Mouse (Mus musculus) thymus, adult 18-20 months (tissue): ENCODE data around the gene Hist1h1c.
"Not testable (repeated sequence)": the region's sequence is repeated elsewhere in the genome, so short reads cannot be mapped to it uniquely, and the experiment has no call there.

Experiments
- DNase-seq, 2 experiments: peaks; one replicate each; pipeline ENCODE4 v3.0.0; 2022; ENCODE audit warnings: mixed read lengths in 2 of 2

Hist1h1c gene

DNA sequence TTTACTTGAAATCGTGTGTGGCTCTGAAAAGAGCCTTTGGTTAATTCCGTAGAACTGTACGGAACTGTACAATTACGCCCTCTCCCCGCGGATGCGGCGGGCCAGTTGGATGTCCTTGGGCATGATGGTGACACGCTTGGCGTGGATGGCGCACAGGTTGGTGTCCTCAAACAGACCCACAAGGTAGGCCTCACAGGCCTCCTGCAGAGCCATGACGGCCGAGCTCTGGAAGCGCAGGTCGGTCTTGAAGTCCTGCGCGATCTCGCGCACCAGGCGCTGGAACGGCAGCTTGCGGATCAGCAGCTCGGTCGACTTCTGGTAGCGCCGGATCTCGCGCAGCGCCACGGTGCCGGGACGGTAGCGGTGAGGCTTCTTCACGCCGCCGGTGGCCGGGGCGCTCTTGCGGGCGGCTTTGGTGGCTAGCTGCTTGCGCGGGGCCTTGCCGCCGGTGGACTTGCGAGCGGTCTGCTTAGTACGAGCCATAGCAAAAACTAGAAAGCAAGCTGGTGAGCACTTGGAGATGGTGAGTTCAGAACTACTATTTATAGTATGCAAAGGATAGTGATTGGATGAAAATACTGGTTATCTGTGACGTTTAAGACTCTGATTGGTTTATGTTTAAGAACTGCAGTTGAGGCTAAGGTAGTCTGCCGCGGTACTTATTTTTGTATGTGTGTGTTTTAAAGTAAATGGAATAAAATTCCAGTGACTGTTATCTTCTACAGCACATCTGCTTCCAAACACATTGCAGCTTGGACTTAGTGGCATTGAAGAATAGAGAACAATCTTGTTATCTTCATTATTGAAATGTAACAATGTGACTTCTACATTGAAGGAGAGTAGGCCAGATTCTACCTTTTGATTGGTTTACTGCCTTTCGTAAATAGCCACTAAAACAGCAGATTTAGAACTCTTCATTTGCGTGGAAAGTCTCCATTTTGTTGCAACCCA, 23.5 kb downstream of the Hist1h1c start, which contains the start of gene Hist1h3a:
Gene Hist1h3a, minus strand, starts transcription at position 516 of the 951 bp plus-strand sequence.
- DNase-seq = peak; percentile 34 to 65

DNA sequence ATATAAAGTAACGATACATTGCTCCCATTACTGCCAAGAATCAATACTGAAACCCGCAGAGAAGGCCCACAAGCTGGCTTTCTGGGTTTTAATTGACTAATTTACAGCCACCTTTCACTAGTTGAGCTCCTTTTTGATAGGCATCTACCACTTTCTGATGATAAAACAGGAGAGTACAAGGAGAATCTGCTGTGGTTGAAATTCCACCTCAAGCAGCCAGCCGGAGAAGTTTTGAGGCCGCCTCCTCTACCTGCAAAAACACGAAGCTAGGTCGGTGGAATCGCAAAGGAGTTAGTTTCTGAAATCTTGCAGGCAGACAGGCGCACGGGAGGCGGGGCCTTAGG, 24.6 kb downstream of the Hist1h1c start:
- DNase-seq = no peak

DNA sequence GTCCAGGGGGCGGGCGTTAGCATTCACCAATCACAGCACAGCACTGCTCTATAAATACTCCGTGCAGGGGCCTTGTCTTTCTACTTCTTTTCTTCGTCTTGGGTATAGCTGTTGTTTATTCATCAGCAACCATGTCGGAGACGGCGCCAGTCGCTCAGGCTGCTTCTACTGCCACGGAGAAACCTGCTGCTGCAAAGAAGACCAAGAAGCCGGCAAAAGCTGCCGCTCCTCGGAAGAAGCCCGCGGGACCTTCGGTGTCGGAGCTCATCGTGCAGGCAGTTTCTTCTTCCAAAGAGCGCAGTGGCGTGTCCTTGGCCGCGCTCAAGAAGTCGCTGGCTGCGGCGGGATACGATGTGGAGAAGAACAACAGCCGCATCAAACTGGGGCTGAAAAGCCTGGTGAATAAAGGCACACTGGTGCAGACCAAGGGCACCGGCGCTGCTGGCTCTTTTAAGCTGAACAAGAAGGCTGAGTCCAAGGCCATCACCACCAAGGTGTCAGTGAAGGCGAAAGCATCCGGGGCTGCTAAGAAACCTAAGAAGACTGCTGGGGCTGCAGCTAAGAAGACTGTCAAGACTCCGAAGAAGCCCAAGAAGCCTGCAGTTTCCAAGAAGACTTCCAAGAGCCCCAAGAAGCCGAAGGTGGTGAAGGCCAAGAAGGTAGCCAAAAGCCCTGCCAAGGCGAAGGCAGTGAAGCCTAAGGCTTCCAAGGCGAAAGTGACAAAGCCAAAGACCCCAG, 25.1 kb downstream of the Hist1h1c start, which contains the start of gene Hist1h1a:
Gene Hist1h1a, plus strand, starts transcription at position 81 of the 738 bp plus-strand sequence.
- DNase-seq = peak; percentile 81 to 86

DNA sequence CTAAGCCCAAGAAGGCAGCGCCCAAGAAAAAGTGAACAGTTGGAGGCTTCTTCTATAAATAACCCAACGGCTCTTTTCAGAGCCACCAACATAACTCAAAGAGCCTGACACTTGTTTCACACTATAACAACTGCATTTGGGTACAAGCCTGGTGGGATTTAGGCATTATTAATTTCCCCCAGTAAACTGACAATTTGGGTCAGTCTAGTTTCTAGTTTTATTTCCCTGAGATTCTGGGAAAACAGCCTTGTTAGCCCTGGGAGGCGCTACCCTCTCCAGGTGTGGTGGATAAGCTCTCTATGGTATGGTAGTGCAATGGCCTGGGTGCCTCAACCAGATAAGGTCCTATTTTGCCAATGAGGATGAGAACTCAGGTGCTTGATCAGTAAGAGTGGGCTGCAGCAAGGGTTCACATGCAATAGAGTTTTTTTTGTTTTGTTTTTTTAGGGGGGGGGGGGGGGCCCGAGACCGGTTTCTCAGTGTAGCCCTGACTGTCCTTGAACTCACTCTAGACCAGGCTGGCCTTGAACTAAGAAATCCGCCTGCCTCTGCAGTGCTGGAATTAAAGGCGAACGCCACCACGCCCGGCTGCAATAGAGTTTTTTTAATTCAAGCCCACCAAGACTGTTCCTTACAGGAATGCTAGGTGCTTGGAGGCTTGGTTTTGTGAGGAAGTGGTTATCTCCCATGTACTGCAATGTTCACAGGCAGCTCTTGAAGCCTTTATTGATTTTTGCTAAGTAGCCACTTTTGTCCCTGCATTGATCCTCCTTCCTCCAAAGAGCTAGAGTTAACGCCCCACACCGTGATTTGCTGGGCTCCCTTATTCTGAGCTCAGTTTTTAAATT, 25.9 kb downstream of the Hist1h1c start:
- peak in 1 of 2 experiments; percentile 9 for DNase-seq

DNA sequence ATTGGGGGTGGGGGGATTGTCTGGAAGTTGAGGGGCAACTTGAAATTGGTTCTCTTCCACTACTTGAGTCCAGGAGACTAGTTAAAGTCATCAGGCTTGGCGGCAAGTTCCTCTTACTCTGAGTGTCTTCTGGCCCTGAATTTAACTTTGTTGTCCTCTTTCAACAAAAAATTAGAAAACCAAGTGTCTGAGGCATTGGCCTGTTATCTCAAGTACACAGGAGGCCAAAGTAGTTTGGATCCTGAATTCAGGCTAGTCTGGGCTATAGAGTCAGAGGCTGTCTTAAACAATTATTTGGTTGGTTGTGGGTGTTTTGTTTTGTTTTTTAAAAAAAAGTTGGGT, 26.5 kb downstream of the Hist1h1c start:
- DNase-seq = no peak

DNA sequence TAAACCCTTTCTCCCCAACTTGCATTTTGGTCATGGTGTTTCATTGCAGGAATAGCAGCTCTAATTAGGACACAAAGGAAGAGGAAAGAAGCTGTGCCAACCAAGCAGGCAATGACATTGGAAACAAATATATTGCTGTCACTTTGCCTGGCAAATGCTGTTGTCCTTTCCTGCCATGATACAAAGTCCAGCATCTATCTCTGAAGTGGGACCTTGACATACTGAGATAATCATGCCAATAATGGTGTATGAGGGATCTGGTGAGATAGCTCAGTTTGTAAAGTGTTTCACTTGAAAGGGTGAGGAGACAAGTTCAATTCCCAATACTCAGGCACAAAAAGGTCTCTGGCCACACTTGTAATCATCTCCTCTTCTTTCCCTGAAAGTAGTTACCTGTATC, 28.2 kb downstream of the Hist1h1c start:
- no peak for DNase-seq

DNA sequence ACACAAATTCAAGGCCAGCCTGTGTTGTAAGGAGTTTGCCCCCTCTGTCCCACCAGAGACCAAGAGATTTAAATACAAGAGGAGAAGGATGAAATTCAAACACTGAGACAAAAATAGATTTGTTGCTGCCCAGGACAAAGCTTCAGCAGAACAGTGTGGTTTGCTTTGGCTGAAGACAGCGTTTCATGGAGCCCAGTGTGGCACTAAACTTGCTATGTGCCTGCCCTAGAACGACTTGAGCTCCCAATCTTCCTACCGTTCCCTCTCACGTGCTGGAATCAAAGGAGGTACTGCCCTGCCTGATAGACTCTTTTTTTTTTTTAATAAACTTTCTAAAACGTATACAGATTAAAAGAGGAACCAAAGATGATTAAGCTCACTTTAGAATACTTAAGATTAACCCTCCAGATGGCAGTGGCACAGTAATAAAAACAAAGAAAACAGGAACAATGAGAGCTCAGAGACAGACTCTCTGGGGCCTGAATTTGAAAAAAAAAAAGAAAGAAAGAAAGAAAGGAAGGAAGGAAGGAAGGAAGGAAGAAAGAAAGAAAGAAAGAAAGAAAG, 30.3 kb downstream of the Hist1h1c start:
- DNase-seq = no peak

DNA sequence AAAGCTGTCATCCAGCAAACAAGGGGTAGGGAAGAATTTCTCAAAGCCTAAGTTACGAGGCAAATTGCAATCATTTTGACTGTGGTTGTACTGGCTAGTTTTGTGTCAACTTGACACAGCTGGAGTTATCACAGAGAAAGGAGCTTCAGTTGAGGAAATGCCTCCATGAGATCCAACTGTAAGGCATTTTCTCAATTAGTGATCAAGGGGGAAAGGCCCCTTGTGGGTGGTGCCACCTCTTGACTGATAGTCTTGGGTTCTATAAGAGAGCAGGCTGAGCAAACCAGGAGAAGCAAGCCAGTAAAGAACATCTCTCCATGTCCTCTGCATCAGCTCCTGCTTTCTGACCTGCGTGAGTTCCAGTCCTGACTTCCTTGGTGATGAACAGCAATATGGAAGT, 31.0 kb downstream of the Hist1h1c start, which contains the start of gene Trim38:
Gene Trim38, plus strand, starts transcription at position 301 of the 400 bp plus-strand sequence.
- DNase-seq = not testable (repeated sequence)

DNA sequence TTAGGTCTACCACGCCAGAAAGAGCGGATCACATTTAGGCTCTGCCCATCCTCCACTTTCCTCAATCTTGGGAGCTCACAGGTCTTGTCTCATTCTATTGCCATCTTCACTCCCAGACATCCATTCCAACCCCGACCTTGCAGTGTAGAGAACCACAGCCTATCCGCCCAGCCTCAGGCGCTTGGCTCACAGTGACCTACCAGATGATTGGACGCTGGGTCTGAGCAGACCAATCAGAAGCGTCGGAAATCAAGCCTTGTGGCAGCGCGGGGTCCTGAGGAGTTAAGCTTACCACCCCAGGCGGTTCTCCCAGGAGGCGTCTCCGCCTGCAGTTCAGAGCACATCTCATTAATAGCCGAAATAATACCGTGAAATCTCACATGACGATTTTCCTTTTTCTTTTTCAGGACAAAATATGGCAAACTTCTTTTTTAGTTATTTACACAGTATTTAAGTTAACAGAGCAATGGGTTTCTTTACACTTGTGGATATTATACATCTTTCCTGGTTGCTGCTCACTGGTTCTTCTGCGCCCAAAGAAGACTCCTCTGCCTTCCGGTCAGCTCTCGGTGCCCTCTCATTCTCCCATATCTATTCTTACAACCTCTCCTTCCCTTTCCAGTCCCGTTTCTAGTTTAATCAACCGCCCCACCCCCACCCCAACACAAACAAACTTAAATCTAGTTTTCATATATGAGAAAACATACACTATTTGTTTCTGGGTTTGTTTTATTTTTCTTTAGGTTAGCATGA, 34.1 kb downstream of the Hist1h1c start:
- no peak for DNase-seq

DNA sequence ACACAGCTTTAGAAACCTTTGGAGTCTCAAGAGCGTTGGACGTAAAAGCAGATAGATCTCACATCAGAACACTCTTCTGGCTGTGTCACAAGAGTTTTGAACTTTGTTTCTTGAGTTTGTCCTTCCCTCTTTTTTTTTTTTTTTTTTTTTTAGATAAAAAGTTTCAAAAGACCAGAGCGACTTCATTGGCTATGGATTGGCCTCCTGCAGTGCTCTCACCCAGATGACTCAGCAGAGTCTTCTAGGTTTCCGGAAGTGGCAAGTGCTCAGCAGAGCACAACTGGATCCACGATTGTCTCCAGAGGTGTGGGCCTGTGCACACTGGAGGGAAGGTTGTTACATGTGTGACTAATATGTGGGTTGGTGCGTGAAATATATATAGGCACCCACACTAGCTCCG, 39.7 kb downstream of the Hist1h1c start:
- DNase-seq = no peak

DNA sequence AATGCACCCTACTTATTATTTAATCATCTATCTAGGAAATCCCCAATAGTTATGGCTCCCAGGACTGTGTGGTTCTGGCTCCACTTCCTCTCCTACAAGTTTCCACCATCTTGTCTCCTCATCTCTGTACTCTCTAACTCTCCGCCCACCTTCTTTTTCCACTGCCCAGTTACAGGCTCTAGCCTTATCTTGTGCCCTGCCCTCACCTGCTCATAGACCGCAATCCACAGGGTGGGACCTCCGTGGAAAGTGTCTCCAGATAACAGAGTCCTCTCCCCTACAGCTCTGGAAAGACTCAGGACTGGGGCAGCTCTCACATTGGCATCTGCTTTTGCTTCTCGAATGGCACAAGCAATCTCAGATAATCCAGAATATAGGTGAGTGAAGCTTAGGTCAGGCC, 40.4 kb downstream of the Hist1h1c start:
- no peak for DNase-seq
